Mouse (Mus musculus): ENCODE data around the gene Cep112.

Cep112 gene

DNA sequence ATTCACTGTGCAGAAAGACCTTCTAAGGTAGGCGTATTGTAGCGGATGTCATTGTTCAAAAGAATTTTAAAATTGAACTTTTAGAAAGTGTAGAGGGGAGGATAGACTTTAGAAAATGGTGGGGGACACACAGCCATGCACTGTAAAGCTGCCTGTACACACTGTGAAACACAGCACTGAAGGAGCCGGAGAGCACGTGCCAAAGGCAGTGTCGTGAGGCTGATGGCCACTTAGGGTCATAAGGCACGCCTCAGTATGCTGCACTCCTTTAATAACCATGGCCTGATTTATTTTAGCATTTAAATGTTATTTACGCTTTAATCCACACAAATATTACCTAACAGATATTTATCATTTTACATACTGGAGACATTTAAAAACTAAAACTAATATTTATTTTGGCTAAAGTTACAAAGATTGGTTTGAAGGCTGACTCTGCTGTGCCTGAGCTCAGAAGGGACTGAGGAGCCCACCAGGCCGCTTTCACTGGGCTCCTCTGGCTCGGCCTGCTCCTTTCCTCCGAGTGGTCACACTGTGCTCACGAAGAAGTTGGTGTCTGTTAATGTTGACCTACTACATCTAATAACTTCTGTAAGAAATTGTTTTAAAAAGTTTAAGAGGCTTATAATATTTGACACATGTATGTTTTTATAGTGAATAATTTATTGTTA, 19.0 kb downstream of the Cep112 start:
- no peak for DNase-seq (ENCODE audit: extremely low read depth, low read depth, low spot score)

DNA sequence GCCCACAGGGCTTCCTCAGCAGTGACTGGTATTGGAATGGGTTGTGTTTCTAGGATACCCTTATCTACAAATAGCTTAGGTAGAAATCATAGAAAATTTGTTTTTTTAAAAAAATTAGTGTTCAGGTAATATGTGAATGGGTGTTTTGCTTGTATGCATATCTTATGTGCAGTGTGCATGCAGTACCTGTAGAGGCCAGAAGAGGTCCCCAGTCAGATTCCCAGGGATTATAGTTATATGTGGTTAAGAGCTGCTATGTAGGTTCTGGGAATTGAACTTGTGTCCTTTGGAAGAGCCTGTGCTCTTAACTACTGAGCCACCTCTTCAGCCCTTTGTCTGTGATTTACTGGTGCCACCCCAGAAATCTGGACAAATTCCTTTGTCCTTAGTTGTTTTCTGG, 22.2 kb downstream of the Cep112 start:
- no peak for DNase-seq (ENCODE audit: extremely low read depth, low read depth, low spot score)

GRCm38 (mm10) chr11:108449811-108450210, 24.8 kb downstream of the Cep112 start:
- no peak for DNase-seq (ENCODE audit: extremely low read depth, low read depth, low spot score)

DNA sequence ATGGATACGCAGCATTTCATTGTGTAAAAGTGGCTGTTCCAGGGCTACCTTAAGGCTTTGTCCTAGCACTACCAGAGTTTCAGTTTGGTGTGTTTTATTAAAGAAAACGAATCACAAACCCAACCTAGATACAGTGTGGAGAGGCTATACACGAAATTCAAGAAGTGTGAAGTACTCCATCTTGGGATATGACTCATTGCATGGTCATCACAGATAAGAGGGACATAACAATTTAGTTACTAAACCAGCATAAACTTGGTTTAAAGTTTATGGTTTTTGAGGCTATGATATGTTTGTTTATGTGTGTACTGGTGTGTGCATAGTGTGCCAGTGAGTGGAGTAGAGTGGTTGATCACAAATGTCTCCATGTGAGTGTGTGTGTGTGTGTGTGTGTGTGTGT, 34.6 kb downstream of the Cep112 start:
- DNase-seq (ENCODE audit: extremely low read depth, low read depth, low spot score): no peak

- no peak for DNase-seq (ENCODE audit: extremely low read depth, low read depth, low spot score)
Measured at GRCm38 (mm10) chr11:108464138-108464537, 39.1 kb downstream of the Cep112 start.

DNA sequence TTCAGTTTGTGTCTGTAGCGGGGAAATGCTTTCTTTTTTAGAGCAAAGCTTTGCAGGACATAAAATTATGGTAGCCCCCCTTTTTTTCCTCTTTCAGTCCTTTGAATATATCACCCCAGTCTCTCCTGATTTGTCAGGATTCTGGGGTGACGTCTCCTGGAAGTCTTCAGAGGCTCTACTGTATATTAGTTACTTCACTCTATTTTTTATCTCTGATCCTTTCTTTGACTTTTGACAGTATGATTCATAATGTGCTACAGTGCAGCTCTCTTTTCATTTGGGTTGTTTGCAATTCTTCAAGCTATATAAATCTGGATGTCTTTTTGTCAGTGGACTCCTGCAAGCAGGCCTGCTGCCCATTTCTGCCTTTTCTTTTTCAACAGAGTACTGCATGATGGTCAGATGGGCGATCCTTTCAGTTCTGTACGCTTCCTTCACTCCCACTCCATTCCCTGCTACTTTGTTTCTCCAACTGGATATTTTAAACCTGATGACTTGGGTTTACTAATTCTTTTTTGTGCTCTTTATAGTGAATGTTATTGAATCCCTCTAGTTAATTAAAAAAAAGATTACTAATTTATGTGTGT, 39.8 kb downstream of the Cep112 start:
- no peak for DNase-seq (ENCODE audit: extremely low read depth, low read depth, low spot score)

DNA sequence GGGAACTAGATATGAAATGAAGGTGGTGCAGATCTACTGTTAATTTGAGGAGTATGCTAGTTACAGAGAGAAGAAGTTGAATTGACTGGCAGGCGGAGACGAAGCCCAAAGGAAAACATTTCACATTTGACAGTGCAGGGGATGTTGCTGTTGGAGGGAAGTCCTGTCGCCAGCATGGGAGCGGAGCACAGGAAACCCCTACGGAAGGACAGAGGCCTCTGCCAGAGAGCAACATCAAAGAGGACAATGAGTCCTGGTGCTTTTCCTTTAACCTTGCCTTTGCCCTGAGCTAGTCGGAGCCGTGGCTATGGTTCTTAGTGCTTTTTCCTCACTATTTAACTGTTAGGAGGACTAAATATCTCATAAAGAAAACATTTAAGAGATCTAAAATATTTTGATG, 50.7 kb downstream of the Cep112 start:
- no peak for DNase-seq (ENCODE audit: extremely low read depth, low read depth, low spot score)

DNA sequence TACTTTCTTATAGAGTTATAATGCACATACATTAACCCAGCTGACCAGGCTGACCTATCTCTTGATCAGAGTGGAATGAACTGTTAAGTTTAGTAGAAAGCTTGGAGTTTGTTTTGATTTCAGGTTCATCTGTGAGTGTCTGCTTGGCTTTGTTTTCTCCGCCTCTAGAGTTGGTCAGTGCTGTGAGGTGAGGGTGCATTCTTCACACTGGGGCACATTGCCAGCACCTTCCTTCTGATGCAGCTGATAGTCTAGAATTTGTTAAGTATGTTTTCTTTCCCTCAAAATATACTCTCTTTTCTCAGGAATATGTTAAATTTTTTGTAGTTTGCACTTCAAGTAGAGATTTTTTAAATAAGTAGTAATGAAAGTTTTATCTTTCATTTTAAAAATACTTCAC, 51.2 kb downstream of the Cep112 start:
- no peak for DNase-seq (ENCODE audit: extremely low read depth, low read depth, low spot score)

GRCm38 (mm10) chr11:108483976-108484375, 59.0 kb downstream of the Cep112 start:
- DNase-seq (ENCODE audit: extremely low read depth, low read depth, low spot score): no peak

DNA sequence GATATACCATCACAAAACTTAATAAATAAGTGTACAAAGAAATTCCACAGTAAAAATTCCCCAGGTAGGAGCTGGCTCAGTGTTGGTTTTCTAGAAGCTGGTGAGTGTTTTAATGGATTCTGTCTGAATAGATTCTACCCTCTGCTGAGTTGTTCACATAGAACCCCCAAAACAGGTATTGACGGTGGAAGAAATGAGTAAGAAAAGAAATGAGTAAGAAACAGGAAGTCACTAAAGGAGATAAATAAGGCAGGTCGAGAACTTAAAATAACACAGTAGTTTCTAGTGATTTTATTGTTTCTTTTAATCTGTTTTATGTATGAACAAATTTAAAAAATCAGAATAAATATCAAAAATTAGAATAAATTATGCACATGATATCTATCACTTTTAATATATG, 63.3 kb downstream of the Cep112 start:
- no peak for DNase-seq (ENCODE audit: extremely low read depth, low read depth, low spot score)

- no peak for DNase-seq (ENCODE audit: extremely low read depth, low read depth, low spot score)
Measured at GRCm38 (mm10) chr11:108489863-108490262, 64.9 kb downstream of the Cep112 start.

DNA sequence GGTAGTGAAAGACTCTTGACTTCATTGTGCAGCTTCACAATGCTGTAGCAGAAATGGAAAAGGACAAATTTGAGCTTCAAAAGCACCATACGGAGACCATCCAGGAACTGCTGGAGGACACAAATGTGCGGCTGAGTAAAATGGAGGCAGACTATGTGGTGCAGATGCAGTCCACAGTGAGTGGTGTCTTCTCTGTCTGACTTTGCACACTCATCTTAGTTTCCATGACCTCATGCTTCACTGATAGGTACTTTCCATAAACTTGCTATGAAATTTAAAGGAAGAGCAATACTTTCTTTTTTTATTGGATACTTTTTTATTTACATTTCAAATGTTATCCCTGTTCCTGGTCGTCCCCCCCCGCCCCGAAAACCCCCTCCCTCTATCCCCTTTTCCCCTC, 83.2 kb downstream of the Cep112 start:
- no peak for DNase-seq (ENCODE audit: extremely low read depth, low read depth, low spot score)

DNA sequence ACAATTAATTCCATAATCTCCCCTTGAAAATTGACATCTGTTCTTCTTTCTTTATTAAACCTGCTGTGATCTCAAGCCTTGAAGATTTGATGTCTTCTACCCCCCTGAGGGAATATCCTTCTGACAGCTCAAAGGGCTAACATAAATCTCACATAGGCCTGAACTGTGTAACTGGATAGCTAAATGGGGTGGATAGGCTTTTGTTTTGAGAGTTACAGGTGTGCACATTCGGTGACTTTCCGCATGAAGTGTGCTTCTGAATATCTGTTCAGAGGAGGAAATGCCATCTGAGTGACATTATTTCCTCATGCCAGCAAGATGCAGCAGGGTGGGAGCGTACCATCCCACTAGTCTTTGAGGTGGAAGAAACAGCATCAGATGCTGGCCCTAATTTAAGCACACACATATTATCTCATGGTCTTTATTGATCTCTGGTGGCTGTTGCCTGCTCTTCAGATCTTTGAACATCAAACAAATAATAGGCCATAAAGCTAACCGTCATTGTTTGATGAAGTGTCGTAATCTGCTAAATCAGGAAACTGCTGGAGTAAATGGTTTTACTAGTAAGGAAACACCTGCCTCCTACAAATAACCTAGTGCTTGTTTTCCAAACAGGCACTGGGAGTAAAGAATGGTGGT, 102.9 kb downstream of the Cep112 start:
- no peak for DNase-seq (ENCODE audit: extremely low read depth, low read depth, low spot score)

DNA sequence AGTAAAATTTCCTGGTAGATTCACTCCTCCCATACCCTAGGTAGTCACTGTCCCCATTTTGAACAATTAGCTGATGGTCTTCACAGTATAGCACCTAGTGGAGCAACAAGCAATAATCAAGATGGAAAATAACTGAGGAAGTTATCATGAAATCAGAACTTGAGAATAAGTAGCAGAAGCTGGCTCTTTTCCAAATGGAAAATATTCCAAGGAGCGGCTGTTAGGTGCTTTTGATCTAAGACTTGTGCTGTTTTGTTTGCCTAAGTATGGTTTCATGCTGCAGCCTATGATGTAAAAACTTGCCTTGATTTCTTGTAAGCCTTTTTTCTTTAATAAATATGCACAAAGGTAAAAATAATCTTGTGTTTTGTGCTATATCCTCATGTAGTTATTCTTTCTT, 107.9 kb downstream of the Cep112 start:
- DNase-seq (ENCODE audit: extremely low read depth, low read depth, low spot score): no peak

GRCm38 (mm10) chr11:108534014-108534413, 109.0 kb downstream of the Cep112 start:
- no peak for DNase-seq (ENCODE audit: extremely low read depth, low read depth, low spot score)

DNA sequence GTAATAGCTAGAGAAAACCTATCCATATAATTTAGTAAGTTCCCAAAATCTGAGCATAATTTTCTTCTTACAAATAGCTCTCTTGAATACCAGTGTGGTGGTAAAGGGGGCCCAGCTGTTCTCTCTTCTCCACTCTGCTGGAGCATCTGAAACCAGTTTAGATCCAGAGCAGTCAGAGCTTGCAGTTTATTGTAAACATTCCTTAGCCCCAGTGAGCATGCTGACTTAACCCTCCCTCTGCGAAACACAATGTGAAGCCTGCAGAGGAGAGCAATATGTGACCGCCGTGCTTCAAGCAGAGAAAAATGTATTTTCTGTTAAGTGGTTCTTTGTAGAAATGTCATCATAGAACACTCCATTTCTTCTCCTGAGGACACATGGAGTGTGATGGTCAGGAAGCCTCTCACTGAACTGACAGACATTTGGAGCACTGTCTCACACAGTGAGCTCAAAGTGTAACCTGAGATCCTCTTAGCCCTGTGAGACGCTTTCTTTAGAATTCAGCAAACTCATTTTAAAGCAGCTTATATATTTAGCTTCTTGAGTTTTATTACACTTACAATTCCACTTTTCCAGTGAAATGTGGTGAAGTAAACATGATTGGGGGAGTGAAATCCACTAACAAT, 128.1 kb downstream of the Cep112 start:
- no peak for DNase-seq (ENCODE audit: extremely low read depth, low read depth, low spot score)

GRCm38 (mm10) chr11:108553881-108554280, 128.9 kb downstream of the Cep112 start:
- no peak for DNase-seq (ENCODE audit: extremely low read depth, low read depth, low spot score)

GRCm38 (mm10) chr11:108558544-108558943, 133.6 kb downstream of the Cep112 start:
- no peak for DNase-seq (ENCODE audit: extremely low read depth, low read depth, low spot score)

DNA sequence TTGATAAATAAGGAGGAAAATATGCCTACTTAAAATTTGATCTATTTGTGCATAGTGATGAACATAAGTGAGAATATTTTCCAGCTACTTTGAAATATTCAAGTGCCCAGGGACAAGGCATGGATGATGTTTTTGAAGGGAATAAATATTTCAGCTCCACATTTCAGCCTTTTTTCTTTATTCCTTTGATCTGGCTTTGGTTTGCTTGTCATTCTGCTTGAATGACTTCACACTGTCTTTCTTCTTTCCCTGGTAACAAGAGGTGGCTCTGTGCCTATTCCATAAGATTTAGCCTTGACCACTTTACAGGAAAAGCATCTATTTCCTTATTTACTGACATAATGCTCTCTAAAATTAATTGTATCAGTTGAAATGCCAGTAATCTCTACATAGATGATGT, 134.5 kb downstream of the Cep112 start:
- no peak for DNase-seq (ENCODE audit: extremely low read depth, low read depth, low spot score)

- DNase-seq (ENCODE audit: extremely low read depth, low read depth, low spot score): no peak
Measured at GRCm38 (mm10) chr11:108562076-108562475, 137.1 kb downstream of the Cep112 start.

DNA sequence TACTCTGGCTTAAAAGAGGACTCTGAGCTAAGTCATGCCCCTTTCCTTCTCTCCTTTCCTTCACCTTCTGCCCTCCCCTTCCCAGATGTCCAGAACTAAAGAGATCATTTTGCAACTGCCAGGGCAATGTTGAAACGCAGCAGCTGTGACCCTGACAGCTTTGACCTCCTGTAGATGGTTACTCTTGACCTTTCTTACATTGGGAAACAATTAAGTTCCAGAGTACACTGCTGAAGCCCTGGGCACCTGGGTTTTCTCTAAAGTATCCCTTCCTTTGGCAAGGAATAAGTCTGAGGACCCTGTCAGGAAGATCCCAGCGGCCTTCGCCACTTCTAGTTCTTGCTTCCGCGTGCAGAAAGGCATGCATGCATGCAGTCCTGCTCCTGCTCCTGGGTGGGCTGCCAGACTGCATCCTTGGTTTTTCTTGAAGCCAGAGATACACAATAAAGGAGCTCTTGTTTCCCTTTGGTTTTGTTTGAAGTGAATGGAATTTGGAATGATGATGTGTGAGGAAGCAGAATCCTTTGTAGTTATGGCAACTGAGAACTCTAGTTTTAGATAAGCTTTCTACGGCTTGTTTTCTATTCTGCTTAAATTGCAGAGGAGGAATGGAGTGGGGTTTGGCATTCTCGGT, 161.7 kb downstream of the Cep112 start:
- no peak for DNase-seq (ENCODE audit: extremely low read depth, low read depth, low spot score)

All from fat pad, adult 2 months (tissue).